Mouse (Mus musculus) cerebellum, adult 2 months (tissue): ENCODE measurements around the gene Isyna1. TPM values are rescaled to one million over a fixed set of nuclear protein-coding genes. Genes with fewer than 3 reads are reported as not detected.

ENCODE experiments used
- DNase-seq, 2 experiments: peaks; one replicate each; pipeline ENCODE4 v3.0.0; 2021
- H3K27ac ChIP-seq: fragments of 200-500 bp; 2 replicates; pipeline ENCODE4 v1.5.1; 2012; ENCODE audit warnings: low read length, control low read depth, inconsistent platforms; ENCODE audit not compliant: insufficient read depth
- H3K27me3 ChIP-seq: fragments of 200-500 bp; 2 replicates; pipeline ENCODE4 v1.6.1; 2012; ENCODE audit warnings: inconsistent platforms, mild to moderate bottlenecking, low read length, moderate library complexity; ENCODE audit not compliant: control insufficient read depth, insufficient read depth
- H3K4me1 ChIP-seq: fragments of 200-500 bp; 2 replicates; pipeline ENCODE4 v1.6.1; 2011; ENCODE audit warnings: low read length; ENCODE audit not compliant: control insufficient read depth, insufficient read depth
- H3K4me3 ChIP-seq: fragments of 200-500 bp; replicated peaks from 2 replicates; pipeline ENCODE3; 2011; ENCODE audit warnings: mild to moderate bottlenecking, low read depth, low read length, control low read depth; ENCODE audit not compliant: insufficient read depth
- CTCF ChIP-seq: fragments of 200-500 bp; IDR thresholded peaks from 2 replicates; pipeline ENCODE4 v1.5.1; 2011; ENCODE audit warnings: low read depth, mild to moderate bottlenecking, control low read depth, low read length, moderate library complexity, borderline replicate concordance; ENCODE audit not compliant: insufficient read depth
- POLR2A ChIP-seq: fragments of 200-500 bp; IDR thresholded peaks from 2 replicates; pipeline ENCODE4 v1.6.1; 2011; ENCODE audit warnings: low read length, control low read depth, borderline replicate concordance; ENCODE audit not compliant: insufficient read depth
- WGBS: fragments of 180-500 bp; shearing (Covaris S2); methylation state at CpG from one replicate; pipeline ENCODE4 v1.1.7; 2018; 5-methylcytosine and 5-hydroxymethylcytosine counted together
- polyA plus RNA-seq: library from polyadenylated mRNA; depleted of rRNA; stranded (reverse); fragments of >200 nt; gene quantifications from 2 replicates; pipeline ENCODE4 v1.2.3, GENCODE M21; 2012

Gene Isyna1
- polyA plus RNA-seq, 1 experiment = 55.3 TPM

- peak; percentile 65 to 68 for DNase-seq
- WGBS = 1% methylated on average over 84 of the region's 84 CpGs
- Histone ChIP-seq H3K27me3 (no peaks in the 10 kb centered on the region), H3K4me3 (peak overlapping the region; percentile 97), H3K4me1 (peaks cover 13% of the 10 kb centered on the region), H3K27ac (peak overlapping the region; percentile 80)
- TF ChIP-seq CTCF (no peak), POLR2A (peak; percentile 67; the same call in 1 of the 2 replicates)
Measured at GRCm38 (mm10) chr8:70607898-70608748, 13.9 kb downstream of the Isyna1 start.

- DNase-seq = no peak
- WGBS = 5% methylated on average over 26 of the region's 26 CpGs
- Histone ChIP-seq H3K27me3 (no peaks in the 10 kb centered on the region), H3K27ac (peak within 1 kb of the TSS; percentile 80), H3K4me3 (peak within 1 kb of the TSS; percentile 97), H3K4me1 (peaks cover 13% of the 10 kb centered on the region)
- TF ChIP-seq POLR2A (no peak), CTCF (no peak)
Measured at GRCm38 (mm10) chr8:70608749-70609367, 14.7 kb downstream of the Isyna1 start, which contains the start of gene Ssbp4. TSS of gene Ssbp4 (minus strand) at chr8:70608872.

- TF ChIP-seq POLR2A (no peak), CTCF (no peak)
- WGBS = 1% methylated on average over 38 of the region's 39 CpGs
- DNase-seq = peak; percentile 48 to 52
- peaks cover 13% of the 10 kb centered on the region for H3K4me1 ChIP-seq
- peak overlapping the region; percentile 35; the same call in 1 of the 2 replicates for H3K27ac ChIP-seq
- H3K4me3 ChIP-seq = peak overlapping the region; percentile 17
- no peaks in the 10 kb centered on the region for H3K27me3 ChIP-seq
Measured at GRCm38 (mm10) chr8:70609368-70609848, 15.2 kb downstream of the Isyna1 start.

- TF ChIP-seq CTCF (no peak), POLR2A (no peak)
- Histone ChIP-seq H3K4me3 (peak overlapping the region; percentile 17), H3K27ac (peak overlapping the region; percentile 37; the same call in 1 of the 2 replicates), H3K27me3 (no peaks in the 10 kb centered on the region), H3K4me1 (peaks cover 13% of the 10 kb centered on the region)
- WGBS = 1% methylated on average over 41 of the region's 45 CpGs
- peak in 1 of 2 experiments; percentile 62 for DNase-seq
Measured at GRCm38 (mm10) chr8:70609849-70610795, 15.9 kb downstream of the Isyna1 start.

- Histone ChIP-seq H3K4me3 (peak overlapping the region; percentile 22), H3K27me3 (no peaks in the 10 kb centered on the region), H3K4me1 (peaks cover 13% of the 10 kb centered on the region), H3K27ac (no peak overlapping the region)
- TF ChIP-seq POLR2A (no peak), CTCF (peak; percentile 93)
- DNase-seq = peak; percentile 60 to 82
- WGBS = under 1% methylated on average over 54 of the region's 54 CpGs
Measured at GRCm38 (mm10) chr8:70610796-70611771, 16.9 kb downstream of the Isyna1 start.

- H3K27me3 ChIP-seq = no peaks in the 10 kb centered on the region
- WGBS = 1% methylated on average over 6 of the region's 6 CpGs
Measured at GRCm38 (mm10) chr8:70611849-70612248, 17.7 kb downstream of the Isyna1 start.

More at GRCm38 (mm10) chr8:70611849-70612248, 17.7 kb downstream of the Isyna1 start:
- peaks cover 12% of the 10 kb centered on the region for H3K4me1 ChIP-seq
- H3K4me3 ChIP-seq = peak overlapping the region; percentile 22
- peak; percentile 80 to 91 for DNase-seq
- no peak overlapping the region for H3K27ac ChIP-seq
- TF ChIP-seq POLR2A (no peak), CTCF (peak; percentile 94)
